Mouse (Mus musculus) cerebellum, adult (tissue): ENCODE measurements around the gene Zswim8.
A peak's percentile ranks its signal among the peaks of the same experiment; 100 is the strongest.
"Not testable (repeated sequence)": the region's sequence is repeated elsewhere in the genome, so short reads cannot be mapped to it uniquely, and the experiment has no call there.

Experiments used
- ATAC-seq: cut with Nextera tagmentation; 2 replicates; pipeline ENCODE4 v1.9.2; 2017; ENCODE audit warnings: mild to moderate bottlenecking, moderate library complexity, mixed read lengths; ENCODE audit not compliant: insufficient number of reproducible peaks, low FRiP score, low TSS enrichment

The Zswim8 gene

GRCm38 (mm10) chr14:20691772-20692171 is 15.6 kb upstream of the Zswim8 start:
- ATAC-seq: no peak

GRCm38 (mm10) chr14:20693589-20694101 is 13.7 kb upstream of the Zswim8 start:
- no peak for ATAC-seq

- ATAC-seq: peak; percentile 6; the same call in 1 of the 2 replicates
Observed at GRCm38 (mm10) chr14:20694185-20694883, 13.0 kb upstream of the Zswim8 start.

- ATAC-seq: peak; percentile 81
Observed at GRCm38 (mm10) chr14:20694884-20695760, 12.2 kb upstream of the Zswim8 start, which contains the start of gene Fut11. Gene Fut11, plus strand, starts transcription at chr14:20694968.

GRCm38 (mm10) chr14:20695761-20696520 is 11.4 kb upstream of the Zswim8 start:
- ATAC-seq: no peak

- no peak for ATAC-seq
Observed at GRCm38 (mm10) chr14:20696986-20697385, 10.4 kb upstream of the Zswim8 start.

- ATAC-seq: no peak
Observed at GRCm38 (mm10) chr14:20698515-20698914, 8.8 kb upstream of the Zswim8 start.

GRCm38 (mm10) chr14:20700362-20700761 is 7.0 kb upstream of the Zswim8 start:
- ATAC-seq: no peak

GRCm38 (mm10) chr14:20701554-20701953 is 5.8 kb upstream of the Zswim8 start:
- no peak for ATAC-seq

- ATAC-seq: no peak
Observed at GRCm38 (mm10) chr14:20702096-20702740, 5.1 kb upstream of the Zswim8 start.

GRCm38 (mm10) chr14:20702741-20703381 is 4.5 kb upstream of the Zswim8 start, which contains the start of gene Chchd1:
Gene Chchd1, plus strand, starts transcription at chr14:20703006.
- ATAC-seq: peak; percentile 60

GRCm38 (mm10) chr14:20703461-20703860 is 3.9 kb upstream of the Zswim8 start:
- ATAC-seq: not testable (repeated sequence)

- no peak for ATAC-seq
Observed at GRCm38 (mm10) chr14:20708239-20708638, 887 bp downstream of the Zswim8 start.

- no peak for ATAC-seq
Observed at GRCm38 (mm10) chr14:20713832-20714231, 6.5 kb downstream of the Zswim8 start.

GRCm38 (mm10) chr14:20718443-20718842 is 11.1 kb downstream of the Zswim8 start:
- no peak for ATAC-seq

GRCm38 (mm10) chr14:20719767-20720166 is 12.4 kb downstream of the Zswim8 start:
- no peak for ATAC-seq

GRCm38 (mm10) chr14:20721371-20721770 is 14.0 kb downstream of the Zswim8 start:
- no peak for ATAC-seq

GRCm38 (mm10) chr14:20723006-20723405 is 15.7 kb downstream of the Zswim8 start:
- no peak for ATAC-seq

- ATAC-seq: 0 out of 2 replicates have a peak, but pooled peaks have one; percentile 24
Observed at GRCm38 (mm10) chr14:20724043-20724442, 16.7 kb downstream of the Zswim8 start.
